Mouse (Mus musculus) cerebellum, adult 9-10 months (tissue): Measurements from ENCODE around the gene Acoxl.

Experiments used
- DNase-seq: peaks from one replicate; pipeline ENCODE4 v3.0.0; 2022

Gene Acoxl

DNA sequence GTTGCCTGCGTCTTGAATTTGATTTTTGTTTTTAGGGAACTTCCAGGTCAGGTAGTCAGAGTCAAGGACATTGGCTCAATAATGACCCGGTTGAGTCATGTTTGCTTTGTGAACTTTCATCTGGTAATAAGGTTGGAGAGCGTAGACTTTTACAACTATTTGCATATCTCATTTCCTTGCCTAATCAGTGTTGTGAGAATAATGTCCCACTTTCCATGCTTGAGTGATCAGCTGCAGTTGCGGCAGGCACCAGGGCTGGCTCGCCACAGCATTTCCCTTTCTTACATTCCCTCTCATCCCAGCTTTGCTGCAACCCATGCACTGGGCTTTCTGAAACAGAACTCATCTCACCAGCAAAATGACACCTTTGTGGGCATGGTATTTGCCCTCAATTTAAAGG, 59.0 kb downstream of the Acoxl start:
- no peak for DNase-seq

DNA sequence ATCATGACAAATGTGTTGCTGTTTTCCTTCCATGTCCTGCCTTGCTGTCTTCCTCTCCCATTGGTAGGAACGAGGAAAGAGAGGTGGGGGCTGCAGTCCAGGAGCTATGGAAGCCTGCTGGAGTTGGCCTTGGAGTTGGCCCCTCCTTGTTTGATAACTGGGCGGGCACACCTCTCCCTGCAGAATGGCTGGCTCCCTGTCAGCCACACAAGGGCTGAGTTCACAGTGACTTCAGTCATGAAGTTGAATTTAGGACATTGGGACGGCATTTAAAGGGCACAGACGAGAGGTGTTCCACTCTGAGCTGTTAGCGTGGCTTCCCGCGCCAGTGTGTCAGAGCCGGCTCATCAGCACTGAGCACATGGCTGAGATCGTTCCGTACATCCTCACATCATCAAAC, 66.2 kb downstream of the Acoxl start:
- no peak for DNase-seq

DNA sequence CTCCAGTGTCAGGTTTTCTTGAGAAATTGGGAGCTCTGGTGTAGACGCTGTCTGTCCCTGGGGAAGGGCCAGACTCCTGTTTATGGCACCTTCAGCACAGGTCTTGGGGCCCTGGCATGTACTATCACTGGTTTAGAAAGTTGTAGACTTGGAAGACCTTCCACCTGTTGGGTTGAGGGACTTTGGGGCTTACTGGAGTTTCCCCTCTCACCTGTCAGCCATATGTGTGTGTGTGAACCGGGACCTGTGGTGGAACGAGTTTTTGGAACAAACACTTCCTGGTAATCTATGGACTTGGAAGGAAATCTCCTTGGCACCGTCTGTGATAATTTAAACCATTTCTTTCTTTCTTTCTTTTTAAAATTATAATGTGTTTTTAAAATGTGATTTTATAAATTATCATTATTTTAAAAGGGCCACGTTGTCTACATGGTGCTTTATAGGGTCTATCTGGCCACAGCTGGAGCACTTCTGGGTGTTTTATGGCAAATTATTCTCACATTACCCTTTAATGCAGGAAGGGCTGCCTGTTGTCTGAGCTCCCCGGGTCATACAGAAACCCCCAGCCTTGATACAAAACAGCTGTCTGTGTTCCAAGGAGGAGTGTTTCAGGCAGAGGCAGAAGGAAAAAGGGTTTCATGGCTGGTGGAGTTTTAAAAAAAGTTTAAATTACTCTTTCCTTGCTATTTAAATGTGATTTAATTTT, 68.5 kb downstream of the Acoxl start:
- no peak for DNase-seq

- DNase-seq: no peak
These were observed 69.0 kb downstream of the Acoxl start for GRCm38 (mm10) chr2:127907679-127908042.

- DNase-seq: no peak
These were observed 70.2 kb downstream of the Acoxl start for GRCm38 (mm10) chr2:127908881-127909280.

DNA sequence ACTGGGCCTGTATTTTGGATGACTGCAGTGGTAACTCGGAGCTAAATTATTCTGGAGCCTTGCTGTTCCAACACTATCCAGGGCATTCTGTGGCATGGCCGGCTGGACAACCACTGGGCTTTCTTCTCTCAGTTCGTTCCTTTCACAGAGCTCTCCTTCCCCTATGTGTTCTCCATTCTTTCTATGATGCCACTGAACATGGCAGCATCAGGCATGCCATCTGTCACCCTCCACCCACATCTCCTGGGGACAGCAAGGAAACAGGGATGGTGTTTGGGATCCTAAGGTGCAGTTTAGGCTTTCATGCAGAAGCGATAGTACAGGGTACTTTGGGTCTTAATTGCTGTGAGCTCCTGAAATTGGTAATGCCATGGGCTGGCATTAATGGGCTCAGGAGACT, 71.1 kb downstream of the Acoxl start:
- DNase-seq: no peak

GRCm38 (mm10) chr2:127911579-127911978, 72.9 kb downstream of the Acoxl start:
- DNase-seq: no peak

DNA sequence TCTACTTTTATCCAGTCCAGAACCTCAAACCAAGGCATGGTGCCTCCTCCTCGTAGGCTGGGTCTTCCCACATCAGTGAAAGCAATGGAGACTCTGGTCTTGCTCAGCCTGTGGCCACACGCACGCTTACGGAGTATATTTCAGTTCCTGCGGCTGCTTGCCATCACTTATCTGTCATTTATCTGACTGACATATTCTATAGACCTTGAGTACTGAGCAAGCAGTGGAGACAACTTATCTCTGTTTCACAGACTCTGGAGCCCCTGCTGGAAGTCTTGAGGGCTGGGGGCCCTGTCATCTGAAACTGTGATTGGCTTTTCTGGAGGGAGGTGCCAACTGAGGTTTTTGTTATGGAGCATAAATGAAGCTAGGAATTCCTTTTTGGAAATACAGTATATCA, 75.4 kb downstream of the Acoxl start:
- DNase-seq: no peak

DNA sequence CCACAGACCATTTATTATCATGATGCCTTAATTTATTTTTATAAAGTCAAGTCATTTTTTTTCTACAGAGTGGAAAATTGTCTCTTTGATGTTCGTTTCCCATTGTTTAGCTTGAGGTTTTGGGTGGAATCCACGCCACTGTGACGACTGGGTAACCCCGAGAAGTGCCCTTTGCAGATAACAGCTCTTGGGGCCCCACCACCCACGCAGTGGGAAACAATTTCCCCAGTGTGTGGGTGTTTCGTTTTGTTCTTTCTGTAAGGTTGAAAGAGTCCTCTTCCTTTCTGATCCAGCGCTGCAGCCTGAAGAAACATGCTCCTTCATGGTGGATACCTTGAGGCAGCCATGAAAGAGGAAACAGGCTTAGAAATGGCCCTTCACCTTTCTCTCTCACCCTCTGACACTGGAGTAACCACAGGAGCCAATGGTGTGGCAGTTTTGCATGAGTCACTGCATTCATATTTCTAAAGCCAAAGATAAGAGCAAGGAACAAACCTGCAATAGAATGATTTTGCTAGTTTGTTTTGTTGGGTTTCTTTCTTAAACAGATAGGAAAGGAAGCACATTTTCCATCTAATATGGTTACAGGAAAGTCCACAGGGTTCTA, 78.2 kb downstream of the Acoxl start:
- DNase-seq: no peak

- DNase-seq: no peak
These were observed 81.1 kb downstream of the Acoxl start for GRCm38 (mm10) chr2:127919740-127920139.

DNA sequence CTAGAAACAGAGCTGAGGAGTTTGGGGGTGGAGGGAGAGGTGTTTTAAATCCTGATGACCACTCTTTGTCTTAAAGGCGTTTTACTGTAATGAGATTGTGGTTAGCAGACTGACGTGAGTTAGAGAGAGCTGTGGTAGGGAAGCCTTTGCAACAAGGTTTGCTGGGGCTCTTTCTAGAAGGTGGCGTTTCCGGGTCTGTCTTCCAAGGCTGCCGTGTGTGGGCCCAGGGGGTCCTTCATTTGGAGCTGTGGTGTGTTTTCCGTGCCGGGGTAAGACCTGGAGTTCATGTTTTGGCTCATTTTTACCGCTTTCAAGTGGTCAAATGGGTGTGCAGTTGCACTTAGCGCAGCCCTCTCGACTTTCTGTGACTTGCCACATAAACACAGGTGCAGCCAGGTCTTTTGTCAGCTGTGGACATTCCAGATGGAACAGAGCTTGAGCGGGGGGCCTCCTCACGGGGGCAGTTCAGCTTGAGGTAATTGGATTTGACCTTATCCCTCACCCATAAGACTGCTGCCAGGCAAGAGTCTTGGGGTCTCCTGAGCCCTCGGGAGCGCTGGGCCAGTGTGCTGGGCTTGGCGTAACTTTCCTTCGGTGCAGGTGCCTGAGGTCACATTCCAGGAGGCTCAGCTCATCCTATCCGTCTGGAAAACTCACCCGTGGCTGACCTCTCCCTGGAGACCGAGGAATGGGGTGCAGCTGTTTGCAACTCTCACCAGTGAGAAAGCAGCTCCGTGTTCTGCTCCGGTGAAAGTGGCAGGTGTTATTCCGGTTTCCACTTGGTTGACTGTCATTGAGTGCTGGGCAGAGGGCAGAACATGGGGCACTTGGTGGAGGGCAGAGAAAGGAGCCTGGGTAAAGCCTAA, 83.6 kb downstream of the Acoxl start:
- DNase-seq: no peak

DNA sequence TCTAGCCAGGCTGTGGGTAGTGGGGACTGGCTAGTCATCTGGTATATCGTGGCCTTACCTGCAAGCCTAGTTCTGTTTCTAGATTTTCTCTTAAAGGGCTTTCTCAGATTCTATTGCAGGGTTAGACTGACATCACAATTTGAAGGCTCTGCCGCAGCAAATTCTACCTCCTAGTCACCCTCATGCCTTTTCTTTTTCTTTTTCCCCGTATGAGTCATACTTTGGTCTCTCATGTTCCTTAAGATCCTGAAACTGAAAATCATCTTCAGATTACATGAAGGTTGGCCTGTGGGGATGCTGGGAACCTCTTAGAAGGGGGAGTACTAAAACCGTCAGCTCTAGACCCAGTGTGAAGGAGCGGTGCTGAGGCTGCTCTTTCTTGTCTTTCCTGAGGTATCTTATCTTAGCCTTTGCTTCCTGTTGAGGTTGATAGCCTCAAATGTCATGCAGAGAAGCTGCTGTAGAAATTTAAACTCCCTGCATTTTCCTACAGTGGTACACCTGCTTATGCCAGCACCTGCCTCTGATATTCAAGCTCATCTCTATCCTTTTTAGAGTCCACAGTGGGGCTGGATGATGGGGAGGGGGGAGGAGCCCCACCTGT, 84.5 kb downstream of the Acoxl start:
- DNase-seq: no peak

GRCm38 (mm10) chr2:127926679-127927324, 88.1 kb downstream of the Acoxl start:
- DNase-seq: no peak

GRCm38 (mm10) chr2:127927452-127928273, 89.0 kb downstream of the Acoxl start:
- no peak for DNase-seq

GRCm38 (mm10) chr2:127928279-127928678, 89.6 kb downstream of the Acoxl start:
- DNase-seq: no peak

DNA sequence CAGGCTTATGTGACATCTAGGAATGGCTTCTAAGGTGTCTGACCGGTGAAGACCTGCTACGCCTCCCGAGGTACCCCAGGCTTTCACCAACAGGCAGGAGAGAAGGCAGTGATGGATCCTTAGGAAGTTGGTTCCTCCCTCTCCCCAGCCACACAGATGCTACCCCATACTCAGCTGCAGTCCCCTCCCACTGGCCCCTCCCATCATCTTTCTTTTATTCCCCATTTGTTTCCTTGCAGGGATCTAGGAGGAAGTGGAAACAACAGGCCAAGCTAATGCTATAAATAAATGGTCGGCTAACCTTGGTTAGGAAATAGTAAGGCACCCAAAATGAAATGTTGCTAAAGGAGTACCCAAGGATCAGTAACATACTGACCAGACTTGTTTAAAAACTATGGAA, 90.2 kb downstream of the Acoxl start:
- no peak for DNase-seq

DNA sequence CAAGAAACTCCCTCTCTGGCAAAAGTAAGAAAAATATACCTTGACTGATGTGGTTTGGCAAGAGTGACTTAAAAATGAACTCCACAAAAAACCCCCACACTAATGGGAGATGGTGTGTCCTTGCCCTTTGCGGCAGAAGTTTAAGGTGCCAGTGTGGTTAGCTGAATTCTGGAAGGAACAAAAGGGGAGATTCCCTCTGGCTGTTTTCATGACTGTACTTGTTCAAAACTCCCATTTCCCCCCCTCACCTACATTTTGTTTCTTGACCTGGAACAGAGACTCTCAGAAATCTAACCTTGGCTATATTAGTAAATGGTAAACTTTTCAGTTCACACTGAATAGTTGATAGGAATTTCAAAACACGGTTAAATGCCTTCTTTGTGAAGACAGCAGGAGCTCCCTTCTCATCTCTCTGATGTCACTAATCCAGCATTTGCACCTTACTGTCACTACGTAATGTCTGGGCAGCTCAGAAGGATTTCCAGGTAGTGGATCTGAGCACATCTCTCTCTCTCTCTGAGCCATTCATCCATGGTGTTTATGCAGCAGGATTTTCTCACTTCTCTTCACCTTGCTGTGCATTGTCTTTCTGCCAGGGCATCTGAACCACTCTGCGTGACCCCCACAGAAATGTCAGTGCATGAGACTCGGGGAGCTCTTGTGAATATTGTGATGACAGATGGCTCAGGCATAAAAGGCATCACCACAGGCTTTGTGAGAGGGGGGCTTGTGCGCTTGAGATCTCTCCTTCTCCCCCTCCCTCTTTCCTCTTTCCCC, 91.5 kb downstream of the Acoxl start:
- DNase-seq: no peak

DNA sequence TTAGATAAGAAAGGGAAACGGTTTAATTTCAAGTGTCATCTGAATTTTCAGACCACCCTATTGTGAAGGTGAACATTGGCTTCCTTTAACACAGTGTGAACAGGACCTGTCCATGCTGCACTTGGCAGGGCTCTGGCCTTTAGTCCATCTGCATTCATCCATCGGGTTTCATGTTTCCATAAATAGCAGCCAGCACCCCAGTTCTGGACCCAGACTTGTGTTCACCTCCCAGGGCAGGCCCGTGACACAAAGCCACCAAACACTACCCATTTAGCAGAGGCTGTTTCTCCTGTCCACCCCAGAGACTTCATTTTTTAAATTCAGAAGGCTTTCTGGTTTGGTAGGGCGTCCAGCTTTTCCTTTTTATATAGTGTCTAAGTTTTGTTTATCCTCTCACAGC, 92.9 kb downstream of the Acoxl start:
- no peak for DNase-seq

DNA sequence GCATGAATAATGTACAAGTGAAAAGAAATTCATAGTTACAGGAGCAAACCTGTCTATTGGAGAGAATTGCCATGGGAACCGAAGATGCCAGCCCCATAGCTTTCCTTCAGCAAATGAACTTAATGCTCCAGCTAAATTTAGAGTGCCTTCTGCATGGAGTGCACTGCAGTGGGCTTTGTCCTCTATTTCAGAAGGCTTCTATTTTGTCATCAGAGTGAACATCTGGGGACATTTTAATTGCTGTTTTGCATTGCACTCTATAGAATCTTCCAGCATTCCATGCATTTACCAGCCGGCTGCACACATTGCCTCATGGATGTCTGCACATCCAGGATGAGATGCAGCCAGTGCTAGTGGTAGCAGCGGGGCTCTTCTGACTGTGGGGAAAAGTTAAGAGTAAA, 94.9 kb downstream of the Acoxl start:
- DNase-seq: no peak

DNA sequence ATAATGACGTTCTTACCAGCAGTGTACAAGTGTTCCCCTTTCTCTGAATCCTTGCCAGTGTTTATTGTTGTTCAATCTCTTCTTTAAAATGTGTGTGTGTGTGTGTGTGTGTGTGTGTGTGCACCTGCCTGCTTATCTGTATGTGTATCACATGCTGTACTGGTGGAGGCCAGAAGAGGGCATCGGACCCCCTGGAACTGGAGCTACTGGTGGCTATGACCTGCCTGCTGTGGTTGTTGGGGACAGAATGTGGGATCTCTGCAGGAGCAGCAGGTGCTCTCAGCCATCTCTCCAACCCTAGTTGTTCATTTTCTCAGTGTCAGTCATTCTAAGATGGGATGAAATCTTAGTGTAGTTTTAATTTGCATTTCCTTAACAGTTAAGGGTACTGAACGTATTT, 98.4 kb downstream of the Acoxl start:
- no peak for DNase-seq

- DNase-seq: no peak
These were observed 100.5 kb downstream of the Acoxl start for GRCm38 (mm10) chr2:127939206-127939605.
